Mouse (Mus musculus) thymus, postnatal 36 days (tissue): ENCODE measurements around the gene Aox4.

Source experiments
- DNase-seq, 2 experiments: peaks; one replicate each; pipeline ENCODE4 v3.0.0; 2022; ENCODE audit warnings: mixed read lengths in 2 of 2

The Aox4 gene

DNA sequence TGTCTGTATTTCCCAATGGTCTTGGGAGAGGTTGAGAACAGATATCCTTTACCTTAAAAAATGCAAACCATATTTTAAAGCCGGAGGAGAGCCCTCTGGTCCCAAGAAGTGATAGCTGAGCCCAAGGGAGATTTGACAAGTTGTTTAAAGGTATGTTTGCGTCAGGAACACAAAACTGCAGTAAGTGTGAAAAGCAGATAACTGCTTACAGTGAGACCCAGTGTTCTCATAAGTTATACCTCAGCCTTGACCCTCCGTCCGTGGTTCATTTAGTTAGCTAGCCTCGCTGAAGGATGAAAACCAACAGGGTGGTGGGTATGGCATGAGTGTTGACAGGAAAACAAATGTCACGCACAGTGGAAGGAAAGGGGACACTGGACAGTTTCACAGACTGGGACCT lies 92.8 kb downstream of the Aox4 start:
- DNase-seq: no peak

DNA sequence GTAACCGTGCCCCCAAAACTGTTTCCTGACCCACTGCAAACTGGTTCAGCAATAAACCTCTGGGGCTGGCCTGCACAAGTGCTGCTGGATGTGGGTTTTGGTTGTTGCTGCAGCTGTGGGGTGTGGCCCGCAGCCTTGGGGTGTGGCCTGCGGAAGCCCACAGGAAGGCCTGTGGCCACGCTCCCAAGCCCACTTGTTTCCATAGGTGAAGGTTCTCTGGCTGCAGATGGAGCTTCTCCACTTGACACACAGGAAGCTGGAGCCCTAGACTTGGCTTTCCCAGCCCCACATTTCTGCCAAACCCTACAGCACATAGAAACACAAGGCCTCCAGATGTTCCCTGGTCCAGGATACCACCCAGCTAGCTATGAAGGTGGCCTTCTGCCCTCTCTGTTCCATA lies 93.5 kb downstream of the Aox4 start:
- peak; percentile 71 to 85 for DNase-seq

DNA sequence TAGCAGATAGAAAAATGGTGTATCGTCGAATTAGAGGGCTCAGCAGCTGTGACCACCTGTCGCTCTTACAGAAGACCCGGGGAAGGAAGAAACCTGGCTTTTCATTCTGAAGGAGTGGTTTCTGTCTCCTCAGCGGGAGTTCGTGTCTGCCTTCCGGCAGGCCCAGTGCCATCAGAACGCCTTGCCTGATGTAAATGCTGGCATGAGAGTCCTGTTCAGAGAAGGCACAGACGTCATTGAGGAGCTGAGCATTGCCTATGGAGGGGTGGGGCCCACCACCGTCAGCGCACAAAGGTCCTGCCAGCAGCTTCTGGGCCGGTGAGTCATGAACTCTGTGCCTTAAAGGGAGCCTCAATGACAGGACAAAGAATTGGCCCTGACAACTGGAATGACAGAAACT lies 94.1 kb downstream of the Aox4 start:
- peak; percentile 31 to 42 for DNase-seq

DNA sequence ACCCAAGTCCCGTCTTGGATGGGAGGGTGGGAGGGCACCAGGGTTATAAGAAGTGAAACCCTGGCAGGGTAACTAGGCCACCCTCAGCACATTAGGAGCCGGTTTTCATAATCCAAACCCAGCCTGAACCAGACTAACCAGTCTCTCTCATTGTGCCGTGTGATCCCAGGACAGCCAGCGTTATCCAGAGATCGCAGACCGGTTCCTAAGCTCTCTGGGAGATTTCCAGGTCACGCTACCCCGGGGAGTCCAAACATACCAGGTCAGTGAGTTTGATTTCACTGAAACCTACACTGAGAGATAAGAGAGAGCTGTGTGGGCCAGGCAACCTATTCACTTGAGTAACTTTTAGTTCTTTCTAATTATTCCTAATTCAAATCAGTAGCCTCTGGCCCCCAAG lies 97.0 kb downstream of the Aox4 start:
- DNase-seq: no peak

DNA sequence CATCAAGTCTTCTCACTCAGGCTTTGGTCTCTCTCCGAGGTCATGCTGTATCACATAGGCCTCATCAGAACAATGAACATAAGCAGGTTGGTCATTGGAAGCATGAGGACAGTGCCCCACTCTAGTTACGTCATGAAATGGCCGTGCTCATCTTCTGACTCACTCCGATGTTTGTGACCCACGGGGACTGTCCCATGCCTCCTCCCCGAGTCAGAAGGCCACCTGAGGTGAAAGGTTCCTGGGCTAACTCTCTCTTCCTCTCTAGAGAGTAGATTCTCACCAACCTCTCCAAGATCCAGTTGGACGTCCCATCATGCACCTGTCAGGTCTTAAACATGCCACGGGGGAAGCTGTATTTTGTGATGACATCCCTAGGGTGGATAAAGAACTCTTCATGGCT lies 98.4 kb downstream of the Aox4 start:
- no peak for DNase-seq

DNA sequence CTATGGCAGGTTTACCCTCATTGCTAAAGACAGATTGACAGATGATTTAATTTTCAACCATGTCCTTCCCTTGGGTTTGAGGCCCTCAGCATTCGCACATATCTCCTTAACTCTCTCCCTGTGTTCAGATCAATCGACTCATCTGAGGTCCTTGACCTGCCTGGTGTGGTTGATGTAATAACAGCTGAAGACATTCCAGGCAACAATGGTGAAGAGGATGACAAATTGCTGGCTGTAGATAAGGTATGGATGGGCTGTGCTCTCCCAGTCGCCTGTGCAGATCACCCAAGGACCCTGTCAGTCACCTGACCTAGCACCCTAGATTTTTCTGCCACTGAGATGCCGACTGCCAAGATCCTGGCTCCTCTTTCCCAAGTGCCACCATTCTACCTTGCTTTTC lies 99.7 kb downstream of the Aox4 start:
- DNase-seq: no peak

DNA sequence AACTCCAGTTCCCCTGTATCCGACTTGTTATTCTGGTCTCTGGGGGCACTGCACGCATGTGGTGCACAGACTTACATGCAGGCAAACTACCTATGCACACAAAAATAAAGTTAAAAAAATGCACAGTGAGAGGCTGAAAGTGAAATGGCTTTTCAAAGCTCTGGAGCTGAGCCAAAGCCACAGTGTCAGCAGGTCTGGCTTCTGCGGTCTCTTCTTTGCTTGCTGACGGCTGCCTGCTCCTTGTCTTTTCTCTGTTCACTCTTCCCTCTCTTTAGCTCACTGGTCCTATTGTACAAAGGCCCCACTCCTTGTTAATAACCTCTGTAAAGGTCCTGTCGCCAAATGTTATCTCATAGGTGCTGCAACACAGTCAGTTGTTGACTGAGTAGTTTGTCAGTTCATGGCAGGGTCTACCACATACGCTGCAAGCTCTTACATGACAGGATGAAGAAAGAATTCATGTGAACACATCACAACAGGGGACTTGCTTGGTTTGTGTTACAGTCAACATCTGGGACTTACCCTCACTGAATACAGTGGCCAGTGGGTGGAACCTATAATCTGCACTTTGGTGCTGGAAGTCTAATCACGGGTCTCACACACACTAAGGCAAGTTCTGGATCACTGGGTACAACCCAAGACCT lies 101.1 kb downstream of the Aox4 start:
- DNase-seq: peak; percentile 25 to 41

DNA sequence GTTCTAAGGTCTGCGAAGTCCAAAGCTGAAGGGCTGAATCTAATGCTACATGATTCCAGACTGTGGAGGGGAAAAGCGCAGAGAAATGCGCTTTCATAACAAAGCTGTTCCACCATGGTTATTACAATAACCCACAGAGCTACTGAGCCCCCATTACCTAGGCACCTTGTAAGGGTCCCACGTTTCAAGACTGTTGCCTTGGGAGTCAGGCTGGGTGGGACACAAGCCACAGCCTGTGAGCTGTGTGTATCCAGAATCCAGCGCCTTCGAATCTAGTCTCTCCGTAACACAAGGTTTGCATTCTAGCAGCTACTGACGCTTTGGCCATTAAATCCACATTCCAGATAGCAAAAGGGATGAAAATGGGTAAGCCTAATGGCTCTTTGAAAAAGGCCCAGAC lies 103.0 kb downstream of the Aox4 start:
- no peak for DNase-seq

DNA sequence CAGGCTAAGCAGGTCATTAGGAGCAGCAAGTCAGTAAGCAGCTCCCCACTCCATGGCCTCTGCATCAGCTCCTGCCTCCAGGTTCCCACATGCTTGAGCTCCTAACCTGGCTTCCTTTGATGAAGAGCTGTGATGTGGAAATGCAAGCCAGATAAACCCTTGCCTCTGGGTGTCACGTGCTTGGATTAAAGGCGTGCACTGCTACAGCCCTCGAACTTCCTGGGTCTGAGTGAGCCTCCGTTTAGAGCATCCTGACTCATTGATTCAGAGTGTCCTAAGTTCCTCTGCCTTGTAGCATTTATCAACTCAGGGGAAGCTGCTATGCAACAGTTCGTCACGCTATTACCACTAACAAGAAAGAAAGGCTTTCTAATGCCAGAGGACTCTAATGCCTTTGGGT lies 105.3 kb downstream of the Aox4 start:
- no peak for DNase-seq
